Mouse (Mus musculus) embryonic facial prominence, embryonic 12.5 days (tissue): ENCODE measurements around the gene Best1. TPM values are rescaled to one million over a fixed set of nuclear protein-coding genes. Genes with fewer than 3 reads are reported as not detected.

Experiments
- ATAC-seq: fragments of 200-750 bp; cut with Nextera tagmentation; 2 replicates; pipeline ENCODE4 v1.8.0; 2017; ENCODE audit not compliant: insufficient number of reproducible peaks, insufficient read depth, low FRiP score, low TSS enrichment
- H3K27ac ChIP-seq: fragments of 300-500 bp; sonication (generic); 2 replicates; pipeline ENCODE4 v1.5.1; 2016; ENCODE audit warnings: mild to moderate bottlenecking
- H3K27me3 ChIP-seq: fragments of 300-500 bp; sonication (generic); 2 replicates; pipeline ENCODE4 v1.6.1; 2016; ENCODE audit warnings: mild to moderate bottlenecking, moderate library complexity
- H3K36me3 ChIP-seq: fragments of 300-500 bp; sonication (generic); 2 replicates; pipeline ENCODE4 v1.6.1; 2016; ENCODE audit warnings: mild to moderate bottlenecking
- H3K4me1 ChIP-seq: fragments of 300-500 bp; sonication (generic); 2 replicates; pipeline ENCODE4 v1.6.1; 2016
- H3K4me2 ChIP-seq: fragments of 300-500 bp; sonication (generic); replicated peaks from 2 replicates; pipeline ENCODE4 v1.6.1; 2016; ENCODE audit warnings: mild to moderate bottlenecking, moderate library complexity
- H3K4me3 ChIP-seq: fragments of 300-500 bp; sonication (generic); 2 replicates; pipeline ENCODE4 v1.5.1; 2016; ENCODE audit warnings: mild to moderate bottlenecking
- H3K9ac ChIP-seq: fragments of 300-500 bp; sonication (generic); 2 replicates; pipeline ENCODE4 v1.6.1; 2016; ENCODE audit warnings: mild to moderate bottlenecking, moderate library complexity
- H3K9me3 ChIP-seq: fragments of 300-500 bp; sonication (generic); 2 replicates; pipeline ENCODE4 v1.6.1; 2016; ENCODE audit warnings: mild to moderate bottlenecking, moderate library complexity
- WGBS: fragments of 180-500 bp; shearing (Covaris S2); methylation state at CpG from one replicate; pipeline ENCODE4 v1.1.7; 2016; 5-methylcytosine and 5-hydroxymethylcytosine counted together
- polyA plus RNA-seq: library from polyadenylated mRNA; unstranded; fragments of >200 nt; fragmentation: Nextera tagmentation; extraction: Ambion mirVana; gene quantifications from 2 replicates; pipeline ENCODE4 v1.2.1, GENCODE M21; 2016

Best1 gene
- polyA plus RNA-seq, 1 experiment from 2014 or later, result 1.8 TPM

DNA sequence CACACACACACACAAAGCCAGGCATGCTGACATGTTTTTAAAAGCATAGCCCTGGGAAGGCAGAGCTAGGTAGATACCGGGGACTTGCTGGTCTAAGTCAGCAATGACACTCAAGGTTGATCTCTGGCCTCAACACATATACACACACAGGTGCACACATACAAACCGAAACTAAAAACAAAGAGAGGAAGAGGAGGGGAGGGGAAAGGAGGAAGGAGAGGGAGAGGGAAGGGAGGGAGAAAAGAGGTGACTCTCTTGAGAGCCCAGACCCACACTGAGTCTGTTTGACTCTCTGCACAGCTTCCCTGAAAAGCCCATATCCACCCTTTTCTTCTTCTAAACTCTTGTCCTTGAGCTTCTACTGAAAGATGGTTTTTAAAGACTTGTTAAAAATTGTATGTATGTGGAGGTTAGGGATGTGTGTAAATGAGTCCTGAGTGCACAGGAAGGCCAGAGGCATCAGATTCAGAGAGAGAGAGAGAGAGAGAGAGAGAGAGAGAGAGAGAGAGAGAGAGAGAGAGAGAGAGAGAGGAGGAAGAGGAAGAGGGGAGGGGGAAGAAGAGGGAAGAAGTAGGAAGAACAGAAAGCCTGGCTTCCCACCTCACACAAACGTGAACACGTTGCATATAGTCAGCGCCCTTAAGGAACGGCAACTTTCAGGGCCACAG, 63.1 kb downstream of the Best1 start:
- Histone ChIP-seq H3K36me3 (no peaks in the 10 kb centered on the region), H3K4me2 (no peak overlapping the region), H3K27ac (no peak overlapping the region), H3K27me3 (no peaks in the 10 kb centered on the region), H3K4me1 (peaks cover 14% of the 10 kb centered on the region), H3K9ac (no peak overlapping the region), H3K4me3 (no peak overlapping the region), H3K9me3 (no peaks in the 10 kb centered on the region)
- WGBS, result 79% methylated on average over 6 of the region's 6 CpGs
- no peak for ATAC-seq

GRCm38 (mm10) chr19:9937428-9937827, 64.0 kb downstream of the Best1 start:
- Histone ChIP-seq H3K4me2 (no peak overlapping the region), H3K4me3 (no peak overlapping the region), H3K36me3 (no peaks in the 10 kb centered on the region), H3K27ac (no peak overlapping the region), H3K9me3 (no peaks in the 10 kb centered on the region), H3K27me3 (no peaks in the 10 kb centered on the region), H3K4me1 (peaks cover 6% of the 10 kb centered on the region; the same call in 1 of the 2 replicates), H3K9ac (no peak overlapping the region)
- no peak for ATAC-seq
- whole genome bisulfite sequencing, result 74% methylated on average over 5 of the region's 5 CpGs

DNA sequence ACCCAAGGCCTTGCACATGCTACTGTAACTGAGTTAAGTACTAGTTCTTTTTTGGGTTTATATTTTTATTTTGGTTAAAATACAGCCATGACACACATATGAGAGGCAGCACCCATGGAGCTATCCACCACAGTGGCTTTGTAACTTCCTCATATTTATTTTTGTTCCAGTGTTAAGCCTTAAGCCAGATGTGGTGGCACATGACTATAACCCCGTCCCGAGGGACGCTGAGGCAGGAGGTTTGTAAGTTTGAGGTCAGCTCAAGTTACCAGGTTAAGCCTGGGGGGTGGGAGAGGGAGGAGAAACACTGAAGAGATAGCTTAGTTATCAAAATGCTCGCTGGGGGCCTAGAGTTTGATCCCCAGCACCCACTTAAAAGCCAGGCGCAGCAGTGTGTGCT, 64.9 kb downstream of the Best1 start:
- Histone ChIP-seq H3K27me3 (no peaks in the 10 kb centered on the region), H3K4me1 (0 out of 2 replicates have a peak, but pooled peaks cover 5% of the 10 kb centered on the region), H3K9ac (no peak overlapping the region), H3K9me3 (no peaks in the 10 kb centered on the region), H3K36me3 (no peaks in the 10 kb centered on the region), H3K4me3 (no peak overlapping the region), H3K4me2 (no peak overlapping the region), H3K27ac (no peak overlapping the region)
- 56% methylated on average over 5 of the region's 5 CpGs for WGBS
- no peak for ATAC-seq

Other genes starting within 250 kb of the Best1 start
- not detected in 2 replicates for gene Scgb2a2, start 154.1 kb downstream of the Best1 start, polyA plus RNA-seq
- 129 and 132 TPM in 2 replicates for gene Incenp, start 102.1 kb downstream of the Best1 start, polyA plus RNA-seq
- gene Fth1, start 21.0 kb downstream of the Best1 start, polyA plus RNA-seq, result 1,511 and 1,518 TPM in 2 replicates
- 48.0 and 50.0 TPM in 2 replicates for gene Rab3il1, start within 50 bp of the Best1 start, polyA plus RNA-seq
- 10.1 and 10.2 TPM in 2 replicates for gene Fads3, start 39.9 kb upstream of the Best1 start, polyA plus RNA-seq
- 123 and 125 TPM in 2 replicates for gene Fads2, start 100.1 kb upstream of the Best1 start, polyA plus RNA-seq
- gene Fads1, start 181.3 kb upstream of the Best1 start, polyA plus RNA-seq, result 139 and 144 TPM in 2 replicates
- 389 and 410 TPM in 2 replicates for gene Tmem258, start 202.4 kb upstream of the Best1 start, polyA plus RNA-seq
- gene Fen1, start 202.5 kb upstream of the Best1 start, polyA plus RNA-seq, result 90.1 and 95.5 TPM in 2 replicates
- 1.9 and 2.5 TPM in 2 replicates for gene Myrf, start 239.1 kb upstream of the Best1 start, polyA plus RNA-seq